21 mouse cellular contexts compared by ENCODE assay signal in the genomic region with DNA sequence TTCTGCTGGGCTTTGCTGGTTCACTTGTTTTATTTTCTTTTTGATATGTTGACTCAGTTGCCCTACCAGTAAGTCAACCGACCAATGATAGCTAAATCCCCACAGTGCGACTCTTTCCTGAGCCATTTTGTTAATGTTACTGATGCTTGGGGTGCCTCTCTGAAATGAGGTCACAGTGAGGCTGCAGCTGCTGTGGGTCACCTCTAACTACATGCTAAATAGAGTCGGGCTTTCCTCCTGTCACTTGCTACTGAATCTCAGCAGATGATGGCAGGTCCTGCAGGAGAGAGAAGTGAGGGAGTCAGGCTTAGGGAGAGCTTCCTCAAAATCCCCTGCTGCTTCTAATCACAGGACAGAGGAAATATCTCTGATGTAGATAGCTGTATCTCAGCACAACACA.
DNase-seq lines count a peak whose midpoint lies in the region; ATAC-seq and TF ChIP-seq lines count a peak whose summit lies in the region.
"Had no signal": no experiment of that assay in that cellular context is flagged by ENCODE, and none has a peak within 500 bp of the region (broad histone marks: within the 10 kb centered on the region; RNA-seq: fewer than 3 reads in every experiment).

No protein-coding gene starts in this region.

- no peak overlapping the region for H3K4me3 ChIP-seq in midbrain, embryonic 10.5 days
- no peak overlapping the region for H3K4me3 ChIP-seq in midbrain, postnatal 0 days (ENCODE audit: low read depth, low read length)
- H3K4me3 ChIP-seq in midbrain, embryonic 12.5 days, result no peak overlapping the region
- H3K4me3 ChIP-seq in lung, postnatal 0 days (ENCODE audit: low read depth, low read length), result no peak overlapping the region
- H3K4me3 ChIP-seq: embryonic facial prominence, embryonic 12.5 days; erythroblast, embryonic 14.5 days; limb, embryonic 15.5 days; liver, embryonic 15.5 days had no signal

- H3K27me3 ChIP-seq in midbrain, embryonic 10.5 days (ENCODE audit: low read depth, poor library complexity, severe bottlenecking), result no peaks in the 10 kb centered on the region
- H3K27me3 ChIP-seq in midbrain, postnatal 0 days (ENCODE audit: insufficient read depth, low read length), result no peaks in the 10 kb centered on the region
- H3K27me3 ChIP-seq in midbrain, embryonic 12.5 days, result no peaks in the 10 kb centered on the region
- no peaks in the 10 kb centered on the region for H3K27me3 ChIP-seq in lung, postnatal 0 days (replicated peaks; ENCODE audit: insufficient read depth, low read length)
- H3K27me3 ChIP-seq: embryonic facial prominence, embryonic 12.5 days; limb, embryonic 15.5 days; liver, embryonic 15.5 days had no signal

- no peaks in the 10 kb centered on the region for H3K36me3 ChIP-seq in midbrain, embryonic 10.5 days
- H3K36me3 ChIP-seq in midbrain, postnatal 0 days (ENCODE audit: insufficient read depth, low read length), result no peaks in the 10 kb centered on the region
- H3K36me3 ChIP-seq in midbrain, embryonic 12.5 days, result no peaks in the 10 kb centered on the region
- no peaks in the 10 kb centered on the region for H3K36me3 ChIP-seq in lung, postnatal 0 days (ENCODE audit: insufficient read depth, low read length)
- H3K36me3 ChIP-seq: embryonic facial prominence, embryonic 12.5 days; limb, embryonic 15.5 days; liver, embryonic 15.5 days had no signal

- H3K9me3 ChIP-seq in midbrain, embryonic 10.5 days (replicated peaks), result no peaks in the 10 kb centered on the region
- H3K9me3 ChIP-seq in midbrain, postnatal 0 days (ENCODE audit: low read length), result no peaks in the 10 kb centered on the region
- H3K9me3 ChIP-seq in midbrain, embryonic 12.5 days, result no peaks in the 10 kb centered on the region
- no peaks in the 10 kb centered on the region for H3K9me3 ChIP-seq in lung, postnatal 0 days (ENCODE audit: low read length)
- H3K9me3 ChIP-seq: embryonic facial prominence, embryonic 12.5 days; limb, embryonic 15.5 days; liver, embryonic 15.5 days had no signal

- ATAC-seq in frontal cortex, adult (ENCODE audit: low TSS enrichment), result peak; percentile 22; the same call in 1 of the 2 replicates
- no peak for ATAC-seq in midbrain, postnatal 0 days (ENCODE audit: low FRiP score)
- peak; percentile 51 for ATAC-seq in midbrain, embryonic 12.5 days (ENCODE audit: low FRiP score, low read depth)
- ATAC-seq in lung, postnatal 0 days, result no peak
- ATAC-seq: inflammation-experienced regulatory T-cells, adult 6 months had no signal

- DNase-seq in frontal cortex, postnatal 14 days (ENCODE audit: low spot score in 2 of 2), result no peak
- no peak for DNase-seq in midbrain, embryonic 10.5 days (ENCODE audit: low spot score)
- no peak for DNase-seq in midbrain, postnatal 0 days (ENCODE audit: low spot score)
- peak; percentile 88 for DNase-seq in retina, postnatal 1 day
- no peak for DNase-seq in lung, postnatal 0 days (ENCODE audit: low spot score)
- no peak for DNase-seq in adrenal gland, postnatal 14 days
- DNase-seq: B cell, adult 2 months; cerebellum, adult 9-10 months; heart, postnatal 14 days; kidney, adult 2 months; kidney, postnatal 10 days; layer of hippocampus, postnatal 36 days had no signal

- H3K27ac ChIP-seq in midbrain, embryonic 10.5 days (replicated peaks), result peak overlapping the region; percentile 69
- H3K27ac ChIP-seq in midbrain, postnatal 0 days (ENCODE audit: low read depth, low read length), result no peak overlapping the region
- H3K27ac ChIP-seq in midbrain, embryonic 12.5 days (replicated peaks), result peak overlapping the region; percentile 73
- no peak overlapping the region for H3K27ac ChIP-seq in lung, postnatal 0 days (ENCODE audit: low read length)
- H3K27ac ChIP-seq: embryonic facial prominence, embryonic 12.5 days; limb, embryonic 15.5 days; liver, embryonic 15.5 days; stomach, postnatal 0 days had no signal

- H3K4me2 ChIP-seq in midbrain, postnatal 0 days (ENCODE audit: low read depth, low read length, poor library complexity, severe bottlenecking), result no peak overlapping the region
- H3K4me2 ChIP-seq in midbrain, embryonic 12.5 days (replicated peaks), result no peak overlapping the region
- no peak overlapping the region for H3K4me2 ChIP-seq in lung, postnatal 0 days (replicated peaks; ENCODE audit: low read depth, low read length)
- H3K4me2 ChIP-seq: embryonic facial prominence, embryonic 12.5 days; heart, embryonic 11.5 days; limb, embryonic 15.5 days; liver, embryonic 15.5 days had no signal

- 31% methylated on average over 3 of the region's 3 CpGs for WGBS in midbrain, embryonic 10.5 days
- 11% methylated on average over 3 of the region's 3 CpGs for WGBS in midbrain, postnatal 0 days
- whole genome bisulfite sequencing in midbrain, embryonic 12.5 days, result 8% methylated on average over 3 of the region's 3 CpGs
- 32% methylated on average over 3 of the region's 3 CpGs for WGBS in lung, postnatal 0 days

- H3K4me1 ChIP-seq in midbrain, embryonic 10.5 days, result peaks cover 16% of the 10 kb centered on the region
- H3K4me1 ChIP-seq in midbrain, postnatal 0 days (ENCODE audit: insufficient read depth, low read length), result no peaks in the 10 kb centered on the region
- H3K4me1 ChIP-seq in midbrain, embryonic 12.5 days, result peaks cover 14% of the 10 kb centered on the region
- H3K4me1 ChIP-seq in lung, postnatal 0 days (ENCODE audit: insufficient read depth, low read depth, low read length), result 0 out of 2 replicates have a peak, but pooled peaks cover 3% of the 10 kb centered on the region
- H3K4me1 ChIP-seq: embryonic facial prominence, embryonic 12.5 days; liver, embryonic 15.5 days had no signal

- TF ChIP-seq EP300 in lung, postnatal 0 days (IDR thresholded peaks at IDR 0.05), result no peak

- TF ChIP-seq CTCF in midbrain, postnatal 0 days (IDR thresholded peaks at IDR 0.05), result no peak
- no peak for TF ChIP-seq CTCF in lung, postnatal 0 days (IDR thresholded peaks at IDR 0.05)

- H3K9ac ChIP-seq in midbrain, postnatal 0 days (replicated peaks; ENCODE audit: low read length, poor library complexity, severe bottlenecking), result no peak overlapping the region
- no peak overlapping the region for H3K9ac ChIP-seq in midbrain, embryonic 12.5 days (replicated peaks)
- no peak overlapping the region for H3K9ac ChIP-seq in lung, postnatal 0 days (replicated peaks; ENCODE audit: low read depth)
- H3K9ac ChIP-seq: embryonic facial prominence, embryonic 12.5 days; limb, embryonic 15.5 days; liver, embryonic 15.5 days had no signal

Comparison
In these comparisons a context has a peak if more than half of its experiments do, and no peak if none do; other contexts are left out.
1. ATAC-seq: peak in frontal cortex, adult (single experiment) and midbrain, embryonic 12.5 days (single experiment); none in midbrain, postnatal 0 days (single experiment) and lung, postnatal 0 days (single experiment).
2. H3K27ac ChIP-seq: peak in midbrain, embryonic 10.5 days (single experiment) and midbrain, embryonic 12.5 days (single experiment); none in midbrain, postnatal 0 days (single experiment) and lung, postnatal 0 days (single experiment).